Mouse (Mus musculus) stomach, postnatal 0 days (tissue): ENCODE measurements at regions not wholly inside any gene's neighbourhood (a gene's known extent, or its start where the extent isn't known, plus 50 kb on each side); places are given as distances from the start of the nearest gene placed in this dataset.

ENCODE experiments used
- ATAC-seq: fragments of 200-750 bp; cut with Nextera tagmentation; 2 replicates; pipeline ENCODE4 v1.8.0; 2017; ENCODE audit not compliant: low FRiP score, low TSS enrichment
- DNase-seq: peaks from one replicate; pipeline ENCODE4 v3.0.0-alpha.2; 2016; ENCODE audit warnings: low spot score
- H3K27ac ChIP-seq: fragments of 300-500 bp; sonication (generic); replicated peaks from 2 replicates; pipeline ENCODE4 v1.5.1; 2014; ENCODE audit warnings: mild to moderate bottlenecking, control low read depth
- H3K27me3 ChIP-seq: fragments of 300-500 bp; sonication (generic); 2 replicates; pipeline ENCODE4 v1.6.1; 2014; ENCODE audit warnings: low read length; ENCODE audit not compliant: control insufficient read depth, insufficient read depth
- H3K36me3 ChIP-seq: fragments of 300-500 bp; sonication (generic); 2 replicates; pipeline ENCODE4 v1.6.1; 2014; ENCODE audit warnings: low read length, mixed read lengths; ENCODE audit not compliant: control insufficient read depth, insufficient read depth
- H3K4me1 ChIP-seq: fragments of 300-500 bp; sonication (generic); replicated peaks from 2 replicates; pipeline ENCODE4 v1.6.1; 2014; ENCODE audit warnings: antibody characterized with exemption; ENCODE audit not compliant: control insufficient read depth, insufficient read depth
- H3K4me2 ChIP-seq: fragments of 300-500 bp; sonication (generic); replicated peaks from 2 replicates; pipeline ENCODE4 v1.6.1; 2014; ENCODE audit warnings: low read depth, mild to moderate bottlenecking, control low read depth, moderate library complexity
- H3K4me3 ChIP-seq: fragments of 300-500 bp; sonication (generic); 2 replicates; pipeline ENCODE4 v1.5.1; 2014; ENCODE audit warnings: low read depth, low read length, control low read depth
- H3K9ac ChIP-seq: fragments of 300-500 bp; sonication (generic); 2 replicates; pipeline ENCODE4 v1.6.1; 2014; ENCODE audit warnings: mild to moderate bottlenecking, low read length, control low read depth, mixed read lengths
- H3K9me3 ChIP-seq: fragments of 300-500 bp; sonication (generic); 2 replicates; pipeline ENCODE4 v1.6.1; 2016; ENCODE audit warnings: low read length; ENCODE audit not compliant: control insufficient read depth
- CTCF ChIP-seq: IDR thresholded peaks from 2 replicates; pipeline ENCODE4 v1.5.1; 2016; ENCODE audit warnings: antibody characterized with exemption, low read depth, mild to moderate bottlenecking, moderate library complexity
- EP300 ChIP-seq: optimal IDR thresholded peaks from 2 replicates; pipeline ENCODE3; 2016; ENCODE audit warnings: antibody characterized with exemption
- WGBS: fragments of 180-500 bp; shearing (Covaris S2); extraction: QIAGEN DNeasy Blood & Tissue Kit; methylation state at CpG from one replicate; pipeline ENCODE4 v1.1.7; 2014; 5-methylcytosine and 5-hydroxymethylcytosine counted together

DNA sequence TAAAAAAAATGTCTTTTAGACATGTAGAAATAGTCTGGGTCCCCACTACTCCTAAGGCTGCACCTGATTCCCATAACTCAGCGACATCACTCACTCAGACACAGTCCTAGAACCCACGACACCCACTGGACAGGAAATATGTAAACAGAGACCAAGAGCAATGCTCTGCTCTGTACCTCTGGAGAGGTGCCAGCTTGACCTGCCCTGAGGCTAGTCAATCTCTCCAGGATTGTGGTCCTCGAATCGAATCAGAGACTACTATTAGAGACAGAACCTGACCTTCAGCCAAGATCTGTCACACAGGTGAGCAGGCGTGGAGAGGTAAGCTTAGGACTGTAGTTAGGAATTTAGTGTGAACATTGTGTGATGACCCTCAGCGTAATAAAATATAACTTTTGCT, 152.7 kb downstream of the Mycn start:
- no peaks in the 10 kb centered on the region for H3K4me1 ChIP-seq
- DNase-seq (no peak), ATAC-seq (no peak)
- no peak overlapping the region for H3K27ac ChIP-seq
- TF ChIP-seq EP300, result no peak
- TF ChIP-seq CTCF, result no peak
- H3K9me3 ChIP-seq, result no peaks in the 10 kb centered on the region
- no peak overlapping the region for H3K4me3 ChIP-seq
- H3K27me3 ChIP-seq, result no peaks in the 10 kb centered on the region
- WGBS, result 78% methylated on average over 6 of the region's 6 CpGs
- no peaks in the 10 kb centered on the region for H3K36me3 ChIP-seq
- no peak overlapping the region for H3K4me2 ChIP-seq
- H3K9ac ChIP-seq, result no peak overlapping the region

GRCm38 (mm10) chr12:12788263-12788852, 153.4 kb downstream of the Mycn start:
- DNase-seq (no peak), ATAC-seq (peak; percentile 45)
- TF ChIP-seq CTCF (no peak), EP300 (no peak)
- peak overlapping the region; percentile 47 for H3K4me2 ChIP-seq
- H3K36me3 ChIP-seq, result no peaks in the 10 kb centered on the region
- no peak overlapping the region for H3K27ac ChIP-seq
- H3K4me3 ChIP-seq, result no peak overlapping the region
- no peaks in the 10 kb centered on the region for H3K9me3 ChIP-seq
- H3K4me1 ChIP-seq, result no peaks in the 10 kb centered on the region
- H3K9ac ChIP-seq, result no peak overlapping the region
- 51% methylated on average over 13 of the region's 13 CpGs for WGBS
- H3K27me3 ChIP-seq, result no peaks in the 10 kb centered on the region

DNA sequence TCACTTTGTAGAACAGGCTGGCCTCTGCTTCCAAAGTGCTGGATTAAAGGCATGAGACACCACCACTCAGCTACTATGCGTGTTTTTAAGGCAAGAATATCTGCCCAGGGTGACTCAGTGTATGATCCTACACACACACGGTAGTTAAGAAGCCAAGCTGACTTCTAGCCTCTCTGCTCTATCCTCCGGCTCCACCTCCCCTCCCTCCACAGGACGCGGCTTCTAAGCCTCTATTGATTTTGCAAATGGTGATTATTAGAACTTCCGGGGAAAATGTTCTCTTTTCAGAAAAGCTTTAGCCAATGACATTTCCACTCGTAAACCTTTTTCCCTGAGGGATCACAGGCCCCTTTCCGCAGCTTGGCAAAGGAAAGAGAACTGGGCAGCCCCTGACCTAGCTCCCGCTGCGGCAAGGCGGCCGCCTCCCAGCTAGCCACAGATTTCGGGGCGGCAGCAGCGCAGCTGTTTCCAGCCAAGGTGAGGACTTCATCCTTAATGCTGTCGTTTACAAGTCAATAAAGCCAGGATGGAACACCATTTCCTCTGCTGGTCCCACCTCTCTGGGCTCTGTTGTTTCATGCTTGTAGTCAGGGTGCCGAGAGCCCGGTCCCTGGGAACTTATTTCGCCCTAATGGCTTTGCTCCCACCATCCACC, 154.0 kb downstream of the Mycn start:
- DNase-seq, result peak; percentile 26
- Histone ChIP-seq H3K27ac (no peak overlapping the region), H3K4me2 (peak overlapping the region; percentile 47), H3K4me3 (peak overlapping the region; percentile 10; the same call in 1 of the 2 replicates), H3K9ac (peak overlapping the region; percentile 35; the same call in 1 of the 2 replicates), H3K36me3 (no peaks in the 10 kb centered on the region), H3K4me1 (no peaks in the 10 kb centered on the region), H3K9me3 (no peaks in the 10 kb centered on the region), H3K27me3 (no peaks in the 10 kb centered on the region)
- WGBS, result 22% methylated on average over 19 of the region's 19 CpGs
- TF ChIP-seq EP300 (no peak), CTCF (no peak)
- ATAC-seq, result 0 out of 2 replicates have a peak, but pooled peaks have one; percentile 55

GRCm38 (mm10) chr12:12787161-12787560, 154.6 kb downstream of the Mycn start:
- Histone ChIP-seq H3K27ac (no peak overlapping the region), H3K9ac (no peak overlapping the region)
- 59% methylated on average over 4 of the region's 4 CpGs for WGBS

GRCm38 (mm10) chr12:12783699-12784605, 157.8 kb downstream of the Mycn start:
- DNase-seq, result no peak
- TF ChIP-seq CTCF, result no peak
- TF ChIP-seq EP300, result no peak
- H3K9me3 ChIP-seq, result no peaks in the 10 kb centered on the region
- WGBS, result 67% methylated on average over 11 of the region's 11 CpGs
- H3K27me3 ChIP-seq, result no peaks in the 10 kb centered on the region
- H3K27ac ChIP-seq, result no peak overlapping the region
- no peak overlapping the region for H3K9ac ChIP-seq
- no peak overlapping the region for H3K4me3 ChIP-seq
- H3K4me2 ChIP-seq, result no peak overlapping the region
- ATAC-seq, result no peak
- H3K36me3 ChIP-seq, result no peaks in the 10 kb centered on the region
- no peaks in the 10 kb centered on the region for H3K4me1 ChIP-seq

More at GRCm38 (mm10) chr12:12787161-12787560, 154.6 kb downstream of the Mycn start:
- H3K4me3 ChIP-seq, result no peak overlapping the region
- DNase-seq (no peak), ATAC-seq (no peak)
- no peaks in the 10 kb centered on the region for H3K4me1 ChIP-seq
- H3K4me2 ChIP-seq, result no peak overlapping the region
- no peaks in the 10 kb centered on the region for H3K9me3 ChIP-seq
- no peak for TF ChIP-seq EP300
- no peak for TF ChIP-seq CTCF
- H3K36me3 ChIP-seq, result no peaks in the 10 kb centered on the region
- no peaks in the 10 kb centered on the region for H3K27me3 ChIP-seq

- WGBS, result 96% methylated on average over 5 of the region's 5 CpGs
Measured at GRCm38 (mm10) chr12:12781526-12781925, 160.2 kb downstream of the Mycn start.

More at GRCm38 (mm10) chr12:12781526-12781925, 160.2 kb downstream of the Mycn start:
- H3K9me3 ChIP-seq, result no peaks in the 10 kb centered on the region
- H3K4me2 ChIP-seq, result no peak overlapping the region
- DNase-seq (no peak), ATAC-seq (no peak)
- no peak overlapping the region for H3K4me3 ChIP-seq
- H3K27ac ChIP-seq, result no peak overlapping the region
- no peaks in the 10 kb centered on the region for H3K27me3 ChIP-seq
- TF ChIP-seq EP300, result no peak
- peak; percentile 54 for TF ChIP-seq CTCF
- no peaks in the 10 kb centered on the region for H3K36me3 ChIP-seq
- no peak overlapping the region for H3K9ac ChIP-seq
- H3K4me1 ChIP-seq, result no peaks in the 10 kb centered on the region
